Mouse (Mus musculus) stomach, embryonic 14.5 days (tissue): Measurements from ENCODE around the gene Tmem129. TPM values are rescaled to one million over a fixed set of nuclear protein-coding genes. Genes with fewer than 3 reads are reported as not detected.

Source experiments
- ATAC-seq: fragments of 200-750 bp; cut with Nextera tagmentation; 2 replicates; pipeline ENCODE4 v1.8.0; 2017; ENCODE audit warnings: low read depth, moderate TSS enrichment; ENCODE audit not compliant: insufficient number of reproducible peaks, insufficient read depth, low FRiP score
- H3K27ac ChIP-seq: fragments of 300-500 bp; sonication (generic); 2 replicates; pipeline ENCODE4 v1.5.1; 2014; ENCODE audit warnings: mild to moderate bottlenecking, low read length, moderate library complexity, mixed read lengths
- H3K27me3 ChIP-seq: fragments of 300-500 bp; sonication (generic); 2 replicates; pipeline ENCODE4 v1.6.1; 2014; ENCODE audit warnings: low read length, control low read depth, mixed read lengths; ENCODE audit not compliant: control insufficient read depth, insufficient read depth
- H3K36me3 ChIP-seq: fragments of 300-500 bp; sonication (generic); 2 replicates; pipeline ENCODE4 v1.6.1; 2014; ENCODE audit warnings: mild to moderate bottlenecking, control low read depth, low read length, moderate library complexity, mixed read lengths; ENCODE audit not compliant: control insufficient read depth, insufficient read depth
- H3K4me1 ChIP-seq: fragments of 300-500 bp; sonication (generic); 2 replicates; pipeline ENCODE4 v1.6.1; 2014; ENCODE audit warnings: low read length, control low read depth, mixed read lengths; ENCODE audit not compliant: control insufficient read depth, insufficient read depth
- H3K4me2 ChIP-seq: fragments of 300-500 bp; sonication (generic); replicated peaks from 2 replicates; pipeline ENCODE4 v1.6.1; 2014; ENCODE audit warnings: low read depth, low read length, control low read depth
- H3K4me3 ChIP-seq: fragments of 300-500 bp; sonication (generic); 2 replicates; pipeline ENCODE4 v1.5.1; 2014; ENCODE audit warnings: low read depth, low read length, control low read depth
- H3K9ac ChIP-seq: fragments of 300-500 bp; sonication (generic); replicated peaks from 2 replicates; pipeline ENCODE4 v1.6.1; 2014; ENCODE audit warnings: low read depth, mild to moderate bottlenecking, control low read depth, low read length, moderate library complexity, mixed read lengths
- H3K9me3 ChIP-seq: fragments of 300-500 bp; sonication (generic); 2 replicates; pipeline ENCODE4 v1.6.1; 2016; ENCODE audit warnings: low read depth, low read length, control low read depth; ENCODE audit not compliant: control insufficient read depth
- WGBS: fragments of 180-500 bp; shearing (Covaris S2); extraction: QIAGEN DNeasy Blood & Tissue Kit; methylation state at CpG from one replicate; pipeline ENCODE4 v1.1.7; 2014; 5-methylcytosine and 5-hydroxymethylcytosine counted together
- polyA plus RNA-seq: library from polyadenylated mRNA; unstranded; fragments of >200 nt; fragmentation: Nextera tagmentation; extraction: Ambion mirVana; gene quantifications from 2 replicates; pipeline ENCODE4 v1.2.1, GENCODE M21; 2014

The Tmem129 gene
- 36.3 and 39.8 TPM in 2 replicates for polyA plus RNA-seq

DNA sequence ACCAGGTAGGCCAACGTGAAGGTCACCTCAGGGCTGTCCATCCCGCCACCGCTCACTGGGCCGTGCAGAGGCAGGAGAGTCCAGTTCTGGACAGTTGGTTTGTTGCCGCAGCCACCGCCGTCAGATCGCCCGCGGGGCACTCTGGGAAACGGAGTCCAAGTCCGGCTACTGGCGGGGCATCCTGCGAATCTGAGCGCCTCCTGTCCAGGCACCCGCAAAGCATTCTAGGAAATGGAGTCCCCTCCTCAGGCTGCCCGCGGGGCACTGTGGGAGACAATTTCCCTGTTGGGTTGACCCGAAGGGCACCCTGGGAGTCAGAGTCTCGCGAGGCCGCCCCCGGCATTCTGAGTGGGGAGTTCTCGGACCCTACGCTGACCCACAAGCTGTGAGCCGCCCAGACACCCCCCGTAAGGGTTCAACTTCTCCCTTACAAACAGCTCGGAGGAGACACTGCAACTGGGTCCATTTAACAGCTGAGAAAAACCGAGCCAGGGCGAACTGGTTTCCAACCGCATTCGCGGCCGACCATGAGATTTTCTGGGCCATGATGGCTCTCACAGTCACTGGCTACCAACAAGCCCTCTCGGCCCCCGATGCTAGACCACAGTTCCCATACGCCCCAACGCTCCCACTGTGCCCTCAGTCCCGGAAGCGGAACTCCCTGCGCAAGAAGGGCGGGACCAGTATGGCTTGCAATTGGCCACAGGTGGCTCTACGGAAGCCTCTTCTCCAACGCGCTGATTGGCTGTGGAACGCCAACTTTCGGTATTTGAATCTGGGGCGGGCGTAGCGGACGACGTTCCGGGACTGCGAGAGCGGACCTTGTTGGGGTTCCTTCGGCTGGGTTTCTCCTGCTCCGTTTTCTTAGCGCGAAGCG lies at the start of gene Tmem129, which contains the start of gene Tacc3:
Gene Tmem129, minus strand, starts transcription at position 630 of the 877 bp plus-strand sequence.
Gene Tacc3, plus strand, starts transcription at position 342 of the 877 bp plus-strand sequence.
- H3K27ac ChIP-seq: peak within 1 kb of the TSS; percentile 92
- H3K36me3 ChIP-seq: peaks cover 27% of the 10 kb centered on the region
- peak within 1 kb of the TSS; percentile 76 for H3K4me3 ChIP-seq
- peaks cover 13% of the 10 kb centered on the region for H3K4me1 ChIP-seq
- no peaks in the 10 kb centered on the region for H3K9me3 ChIP-seq
- peak; percentile 96 for ATAC-seq
- peak within 1 kb of the TSS; percentile 92 for H3K4me2 ChIP-seq
- under 1% methylated on average over 60 of the region's 60 CpGs for WGBS
- H3K27me3 ChIP-seq: no peaks in the 10 kb centered on the region
- peak within 1 kb of the TSS; percentile 68 for H3K9ac ChIP-seq

DNA sequence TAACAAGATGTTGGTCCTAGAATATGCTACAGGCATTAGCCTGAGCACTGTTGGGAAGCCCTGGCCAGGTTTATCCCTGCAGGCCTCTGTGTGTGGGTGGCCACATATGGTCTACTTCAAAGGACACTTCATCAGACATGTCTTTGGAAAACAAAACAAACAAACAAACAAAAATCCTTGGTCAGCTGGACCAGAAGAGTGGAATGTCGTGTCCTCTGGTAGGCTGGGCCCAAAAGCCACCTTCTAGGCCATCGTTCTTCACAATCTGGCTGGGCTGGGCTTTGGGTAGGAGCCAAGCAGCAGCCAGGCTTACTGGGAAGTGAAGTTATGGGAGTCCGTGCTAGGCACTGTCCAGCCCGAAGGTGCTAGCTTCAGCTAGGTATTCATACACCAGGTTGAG lies 48.9 kb upstream of the Tmem129 start:
- no peaks in the 10 kb centered on the region for H3K9me3 ChIP-seq
- H3K27ac ChIP-seq: no peak overlapping the region
- 50% methylated on average over 4 of the region's 4 CpGs for WGBS

DNA sequence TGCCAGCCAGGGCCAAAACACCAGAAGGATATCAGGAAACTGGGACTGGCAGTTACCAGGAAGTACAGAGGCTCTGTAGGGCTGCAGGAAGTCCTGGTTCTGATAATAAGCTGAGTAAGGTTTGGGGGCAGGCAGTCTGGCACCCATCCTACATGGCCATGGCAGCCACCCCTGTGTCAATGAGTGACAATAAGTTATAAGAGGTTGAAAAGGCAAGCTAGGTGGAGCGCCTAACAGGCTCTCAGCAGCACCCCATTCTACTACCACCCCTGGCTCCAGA lies 48.1 kb upstream of the Tmem129 start:
- H3K36me3 ChIP-seq: no peaks in the 10 kb centered on the region
- no peak overlapping the region for H3K4me3 ChIP-seq
- ATAC-seq: no peak
- H3K27me3 ChIP-seq: no peaks in the 10 kb centered on the region
- H3K9me3 ChIP-seq: no peaks in the 10 kb centered on the region
- WGBS: 93% methylated on average over 1 of the region's 1 CpGs
- no peak overlapping the region for H3K9ac ChIP-seq
- H3K4me2 ChIP-seq: no peak overlapping the region
- peaks cover 21% of the 10 kb centered on the region for H3K4me1 ChIP-seq
- H3K27ac ChIP-seq: no peak overlapping the region

More for the DNA sequence above, 48.9 kb upstream of the Tmem129 start:
- H3K36me3 ChIP-seq: no peaks in the 10 kb centered on the region
- ATAC-seq: no peak
- no peak overlapping the region for H3K4me3 ChIP-seq
- peaks cover 21% of the 10 kb centered on the region for H3K4me1 ChIP-seq
- H3K9ac ChIP-seq: no peak overlapping the region
- H3K4me2 ChIP-seq: no peak overlapping the region
- no peaks in the 10 kb centered on the region for H3K27me3 ChIP-seq

DNA sequence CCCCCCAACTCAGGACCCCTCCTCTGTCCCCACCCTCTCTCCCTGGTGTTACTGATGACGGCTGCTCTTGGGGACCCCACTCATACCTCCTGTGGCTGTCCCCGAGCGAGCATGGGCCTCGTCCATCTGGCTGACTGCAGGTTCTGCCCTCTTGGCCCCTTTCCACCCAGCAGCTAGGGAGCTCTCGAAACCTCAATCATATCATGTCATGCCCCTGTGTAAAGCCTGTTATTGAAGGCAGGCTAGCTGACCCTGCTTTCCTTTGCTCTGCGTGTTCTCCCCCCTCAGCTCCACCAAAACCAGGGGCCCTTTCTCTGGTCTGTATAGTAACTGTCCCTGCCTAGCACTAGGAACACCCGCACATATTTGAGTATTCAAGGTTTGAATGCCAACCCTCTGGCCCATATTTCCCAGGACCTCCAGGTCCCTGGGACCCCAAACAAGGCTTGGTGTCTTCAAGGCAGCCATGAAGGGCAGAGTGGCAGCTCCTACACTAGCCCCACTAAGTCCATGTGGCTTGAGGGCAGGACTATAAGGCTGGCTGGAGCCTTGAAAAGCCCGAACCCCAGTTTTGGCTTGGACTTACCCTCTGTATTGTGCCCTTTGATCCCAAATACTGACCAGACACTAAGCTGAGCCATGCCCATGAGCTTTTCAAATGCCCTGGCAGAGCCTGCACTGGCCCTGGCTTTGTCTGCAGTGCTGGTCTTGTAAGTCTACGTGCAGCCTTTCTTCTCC lies 47.6 kb upstream of the Tmem129 start:
- ATAC-seq: no peak
- Histone ChIP-seq H3K9ac (no peak overlapping the region), H3K4me2 (no peak overlapping the region), H3K27me3 (no peaks in the 10 kb centered on the region), H3K9me3 (no peaks in the 10 kb centered on the region), H3K27ac (no peak overlapping the region), H3K4me3 (no peak overlapping the region), H3K36me3 (no peaks in the 10 kb centered on the region), H3K4me1 (peaks cover 21% of the 10 kb centered on the region)
- WGBS: 39% methylated on average over 9 of the region's 9 CpGs

DNA sequence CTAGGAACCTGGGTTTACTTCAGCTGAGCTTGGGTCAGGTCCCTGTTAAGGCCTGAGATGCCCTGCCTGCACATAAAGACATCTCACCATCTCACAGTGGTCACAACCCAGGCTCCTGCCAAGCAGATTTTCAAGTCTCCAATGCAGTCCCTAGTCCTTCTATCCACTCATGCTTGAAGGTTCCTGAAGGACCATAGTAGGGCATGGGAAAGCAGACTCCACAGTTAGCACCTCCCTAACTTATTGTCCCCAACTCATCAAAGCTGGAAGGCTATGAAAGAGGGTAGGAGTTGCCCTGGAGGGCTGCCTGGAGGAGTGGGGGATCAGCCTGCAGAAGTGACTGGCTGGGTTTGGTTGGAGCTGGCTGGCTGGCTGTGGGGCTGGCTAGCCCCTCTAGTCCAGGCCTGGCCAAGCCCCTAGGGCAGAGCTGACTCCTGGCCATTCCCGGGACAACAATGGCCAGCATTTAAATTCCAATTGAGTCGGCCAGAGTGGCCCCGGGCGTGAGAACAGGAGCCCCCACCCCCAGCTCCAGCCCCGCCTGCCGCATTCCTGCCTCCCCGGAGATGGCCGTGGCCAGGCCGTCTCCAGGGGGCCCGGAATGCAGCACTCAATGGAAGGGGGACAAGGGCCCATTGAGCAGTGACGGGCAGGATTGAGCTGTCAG lies 46.9 kb upstream of the Tmem129 start:
- WGBS: 8% methylated on average over 11 of the region's 11 CpGs
- Histone ChIP-seq H3K4me2 (no peak overlapping the region), H3K27me3 (no peaks in the 10 kb centered on the region), H3K9ac (no peak overlapping the region), H3K36me3 (no peaks in the 10 kb centered on the region), H3K27ac (no peak overlapping the region), H3K4me3 (no peak overlapping the region), H3K4me1 (peaks cover 21% of the 10 kb centered on the region), H3K9me3 (no peaks in the 10 kb centered on the region)
- no peak; the same call in 1 of the 2 replicates for ATAC-seq

DNA sequence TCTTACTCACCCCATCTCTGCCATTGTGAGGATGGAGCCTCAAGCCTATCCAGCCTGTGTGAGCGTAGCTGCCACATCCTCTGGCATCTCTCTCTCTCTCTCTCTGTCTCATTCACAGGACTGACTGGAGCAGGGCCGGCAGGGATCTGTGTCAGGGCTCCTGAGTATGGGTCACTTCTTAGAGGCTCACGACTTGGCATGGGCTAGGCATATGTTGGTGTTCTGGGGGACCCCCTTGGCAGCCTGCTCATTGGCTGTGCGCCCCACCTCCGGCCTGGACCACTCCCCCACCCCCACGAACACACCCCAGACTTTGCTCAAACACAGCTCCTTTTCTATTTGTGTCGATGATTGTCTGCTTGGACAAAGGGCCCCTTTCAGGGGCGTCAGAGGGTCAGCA lies 45.8 kb upstream of the Tmem129 start:
- Histone ChIP-seq H3K36me3 (no peaks in the 10 kb centered on the region), H3K4me3 (no peak overlapping the region), H3K4me1 (peaks cover 21% of the 10 kb centered on the region), H3K4me2 (no peak overlapping the region), H3K27me3 (no peaks in the 10 kb centered on the region), H3K27ac (no peak overlapping the region), H3K9ac (no peak overlapping the region), H3K9me3 (no peaks in the 10 kb centered on the region)
- 54% methylated on average over 8 of the region's 8 CpGs for WGBS
- ATAC-seq: no peak

DNA sequence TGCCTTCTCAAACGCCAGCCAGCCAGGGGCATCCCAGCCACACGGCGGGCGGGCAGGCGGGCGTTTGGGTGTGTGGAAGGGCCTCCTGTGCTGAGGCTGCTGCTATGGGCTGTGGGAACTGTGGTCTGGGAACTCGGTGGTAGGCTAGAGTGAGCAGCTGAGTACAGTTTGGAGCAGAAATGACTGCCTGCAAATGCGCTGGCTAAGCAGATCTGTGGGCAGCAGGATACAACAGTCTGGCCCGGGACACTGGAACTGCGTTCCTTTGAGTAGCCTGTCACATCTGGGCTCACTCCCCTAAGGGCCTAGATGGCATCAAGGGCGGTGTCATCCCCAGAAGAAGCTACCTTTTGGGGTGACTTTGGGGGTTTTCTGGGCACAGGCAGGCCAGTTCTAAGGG lies 43.6 kb upstream of the Tmem129 start:
- no peak for ATAC-seq
- Histone ChIP-seq H3K27me3 (no peaks in the 10 kb centered on the region), H3K36me3 (no peaks in the 10 kb centered on the region), H3K4me1 (peaks cover 36% of the 10 kb centered on the region), H3K4me2 (no peak overlapping the region), H3K9ac (no peak overlapping the region), H3K9me3 (no peaks in the 10 kb centered on the region), H3K27ac (no peak overlapping the region), H3K4me3 (no peak overlapping the region)
- WGBS: 80% methylated on average over 11 of the region's 11 CpGs

DNA sequence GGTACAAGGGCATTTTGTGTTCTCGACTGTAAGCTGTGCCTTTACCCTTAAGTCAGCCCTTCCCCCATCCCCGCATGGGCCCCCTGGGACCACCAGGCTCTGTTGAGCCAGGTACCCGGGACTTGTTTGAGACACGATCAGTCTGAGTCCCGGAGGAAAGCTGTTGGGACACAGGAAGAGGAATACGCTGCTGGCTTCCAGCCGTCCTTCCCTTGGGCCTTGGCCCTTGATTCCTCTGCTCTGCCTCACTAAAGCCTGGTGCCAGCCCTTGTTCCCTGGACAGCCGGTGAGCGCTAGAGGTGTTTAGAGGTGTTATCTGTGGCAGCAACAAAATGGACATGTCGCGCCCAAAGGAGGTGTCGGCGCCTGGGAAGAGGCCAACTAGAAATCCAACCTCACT lies 41.8 kb upstream of the Tmem129 start:
- peaks cover 40% of the 10 kb centered on the region for H3K4me1 ChIP-seq
- no peaks in the 10 kb centered on the region for H3K27me3 ChIP-seq

More for the DNA sequence above, 41.8 kb upstream of the Tmem129 start:
- Histone ChIP-seq H3K4me3 (no peak overlapping the region), H3K9ac (no peak overlapping the region), H3K9me3 (no peaks in the 10 kb centered on the region), H3K4me2 (no peak overlapping the region), H3K27ac (no peak overlapping the region), H3K36me3 (no peaks in the 10 kb centered on the region)
- 29% methylated on average over 13 of the region's 13 CpGs for WGBS
- ATAC-seq: no peak
